Mouse (Mus musculus) intestine, embryonic 16.5 days (tissue): Measurements from ENCODE around the gene S100a3. TPM values are rescaled to one million over a fixed set of nuclear protein-coding genes. Genes with fewer than 3 reads are reported as not detected.
A peak's percentile ranks its signal among the peaks of the same experiment; 100 is the strongest.

Experiments used
- ATAC-seq: fragments of 200-750 bp; cut with Nextera tagmentation; 2 replicates; pipeline ENCODE4 v1.8.0; 2017; ENCODE audit warnings: moderate TSS enrichment, moderate library complexity
- H3K27ac ChIP-seq: fragments of 300-500 bp; sonication (generic); 2 replicates; pipeline ENCODE4 v1.5.1; 2014; ENCODE audit warnings: mild to moderate bottlenecking, low read length
- H3K27me3 ChIP-seq: fragments of 300-500 bp; sonication (generic); replicated peaks from 2 replicates; pipeline ENCODE4 v1.6.1; 2014; ENCODE audit warnings: low read length, control low read depth, mixed read lengths; ENCODE audit not compliant: control insufficient read depth, insufficient read depth
- H3K36me3 ChIP-seq: fragments of 300-500 bp; sonication (generic); 2 replicates; pipeline ENCODE4 v1.6.1; 2014; ENCODE audit warnings: low read length, control low read depth; ENCODE audit not compliant: control insufficient read depth, insufficient read depth
- H3K4me1 ChIP-seq: fragments of 300-500 bp; sonication (generic); 2 replicates; pipeline ENCODE4 v1.6.1; 2014; ENCODE audit warnings: low read length, control low read depth, mixed read lengths; ENCODE audit not compliant: control insufficient read depth, insufficient read depth
- H3K4me2 ChIP-seq: fragments of 300-500 bp; sonication (generic); 2 replicates; pipeline ENCODE4 v1.6.1; 2014; ENCODE audit warnings: low read depth, low read length, control low read depth
- H3K4me3 ChIP-seq: fragments of 300-500 bp; sonication (generic); 2 replicates; pipeline ENCODE4 v1.5.1; 2014; ENCODE audit warnings: mild to moderate bottlenecking, low read length
- H3K9ac ChIP-seq: fragments of 300-500 bp; sonication (generic); 2 replicates; pipeline ENCODE4 v1.6.1; 2014; ENCODE audit warnings: low read depth, low read length
- H3K9me3 ChIP-seq: fragments of 300-500 bp; sonication (generic); 2 replicates; pipeline ENCODE4 v1.6.1; 2016; ENCODE audit warnings: low read length, control low read depth; ENCODE audit not compliant: control insufficient read depth
- WGBS: fragments of 180-500 bp; shearing (Covaris S2); extraction: QIAGEN DNeasy Blood & Tissue Kit; methylation state at CpG from one replicate; pipeline ENCODE4 v1.1.7; 2014; 5-methylcytosine and 5-hydroxymethylcytosine counted together
- polyA plus RNA-seq: library from polyadenylated mRNA; unstranded; fragments of >200 nt; fragmentation: Nextera tagmentation; extraction: Ambion mirVana; gene quantifications from 2 replicates; pipeline ENCODE4 v1.2.1, GENCODE M21; 2015

Gene S100a3
- polyA plus RNA-seq, 1 experiment from 2014 or later, result 0.29 TPM

DNA sequence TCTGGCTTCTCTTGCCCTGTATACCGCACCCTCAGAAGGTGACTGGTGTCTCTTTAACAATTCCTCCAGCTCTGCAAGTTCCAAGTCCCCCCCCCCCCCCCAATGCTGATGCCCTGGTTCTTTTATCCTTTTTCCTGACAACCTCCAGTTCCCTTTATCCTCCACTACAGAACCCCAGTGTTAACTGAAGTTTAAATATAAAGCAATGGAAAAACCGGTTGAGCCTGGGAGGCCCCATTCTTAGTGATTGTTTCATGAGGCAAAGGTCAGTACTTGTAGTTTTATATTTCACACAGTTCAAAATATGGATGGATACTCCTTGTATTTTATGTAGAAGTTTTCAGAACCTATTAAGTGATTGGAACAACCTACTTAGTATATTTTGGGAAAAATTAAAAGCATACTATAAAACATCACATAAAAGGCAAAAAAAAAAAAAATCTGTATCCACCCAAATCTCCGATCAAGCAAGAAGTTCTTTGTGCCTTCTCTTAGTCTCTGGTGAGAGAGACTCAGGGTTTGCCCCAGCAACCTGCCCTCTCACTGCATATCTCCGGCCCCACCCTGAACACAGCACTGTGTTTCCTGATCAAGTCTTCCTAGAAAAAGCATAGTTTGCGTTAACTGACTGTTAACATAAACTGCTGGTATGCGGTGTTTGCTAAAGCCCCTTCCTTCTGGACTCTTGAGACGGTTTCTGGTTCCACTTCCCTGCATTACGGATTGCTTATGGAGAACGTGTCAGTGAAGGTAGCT lies 66.1 kb downstream of the S100a3 start:
- Histone ChIP-seq H3K9me3 (no peaks in the 10 kb centered on the region), H3K4me2 (peak overlapping the region; percentile 37), H3K36me3 (no peaks in the 10 kb centered on the region), H3K27me3 (no peaks in the 10 kb centered on the region), H3K27ac (peak overlapping the region; percentile 97), H3K4me1 (peaks cover 23% of the 10 kb centered on the region), H3K9ac (peak overlapping the region; percentile 29; the same call in 1 of the 2 replicates), H3K4me3 (peak overlapping the region; percentile 18)
- 36% methylated on average over 9 of the region's 9 CpGs for WGBS
- peak; percentile 90 for ATAC-seq

GRCm38 (mm10) chr3:90627366-90627765 lies 67.0 kb downstream of the S100a3 start:
- peak overlapping the region; percentile 18 for H3K4me3 ChIP-seq
- H3K4me1 ChIP-seq, result peaks cover 20% of the 10 kb centered on the region
- H3K4me2 ChIP-seq, result peak overlapping the region; percentile 29
- peak overlapping the region; percentile 26; the same call in 1 of the 2 replicates for H3K9ac ChIP-seq
- ATAC-seq, result no peak
- peak overlapping the region; percentile 90 for H3K27ac ChIP-seq
- no peaks in the 10 kb centered on the region for H3K9me3 ChIP-seq
- H3K36me3 ChIP-seq, result no peaks in the 10 kb centered on the region
- 88% methylated on average over 5 of the region's 5 CpGs for WGBS
- no peaks in the 10 kb centered on the region for H3K27me3 ChIP-seq

- Histone ChIP-seq H3K27me3 (no peaks in the 10 kb centered on the region), H3K27ac (peak overlapping the region; percentile 90; the same call in 1 of the 2 replicates)
- peak; percentile 56 for ATAC-seq
These were observed 67.4 kb downstream of the S100a3 start for GRCm38 (mm10) chr3:90627807-90628206.

GRCm38 (mm10) chr3:90629298-90629697 lies 68.9 kb downstream of the S100a3 start:
- H3K9ac ChIP-seq, result no peak overlapping the region
- no peaks in the 10 kb centered on the region for H3K36me3 ChIP-seq
- H3K27me3 ChIP-seq, result no peaks in the 10 kb centered on the region
- no peak for ATAC-seq
- no peak overlapping the region for H3K4me2 ChIP-seq
- 86% methylated on average over 2 of the region's 2 CpGs for WGBS
- H3K9me3 ChIP-seq, result no peaks in the 10 kb centered on the region
- H3K27ac ChIP-seq, result no peak overlapping the region
- H3K4me1 ChIP-seq, result peaks cover 6% of the 10 kb centered on the region
- H3K4me3 ChIP-seq, result no peak overlapping the region

More at GRCm38 (mm10) chr3:90627807-90628206, 67.4 kb downstream of the S100a3 start:
- Histone ChIP-seq H3K9ac (no peak overlapping the region), H3K9me3 (no peaks in the 10 kb centered on the region), H3K4me2 (0 out of 2 replicates have a peak overlapping the region, but pooled peaks have one; percentile 29), H3K36me3 (no peaks in the 10 kb centered on the region), H3K4me3 (no peak overlapping the region), H3K4me1 (peaks cover 20% of the 10 kb centered on the region)
- WGBS, result 53% methylated on average over 4 of the region's 4 CpGs

DNA sequence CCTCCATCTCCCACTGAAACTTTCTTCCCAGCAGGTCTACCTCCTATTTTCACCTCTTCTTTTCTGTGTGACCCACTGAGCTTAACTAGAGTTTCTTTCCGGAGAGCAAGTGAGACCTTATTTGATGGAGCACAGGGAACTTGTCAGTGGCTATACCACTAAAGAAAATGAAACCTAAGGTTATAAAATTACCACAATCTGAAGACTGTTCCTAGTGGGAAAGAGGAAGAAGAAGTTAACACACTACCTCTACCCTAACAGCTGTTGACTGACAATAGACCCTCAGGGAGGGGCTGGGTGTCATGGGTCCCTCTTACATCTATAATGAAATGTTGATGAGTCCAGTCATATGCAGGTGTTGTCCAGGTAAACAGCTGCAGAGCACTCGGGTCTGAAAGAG lies 71.6 kb downstream of the S100a3 start:
- Histone ChIP-seq H3K9me3 (no peaks in the 10 kb centered on the region), H3K27me3 (no peaks in the 10 kb centered on the region), H3K4me3 (no peak overlapping the region), H3K4me2 (no peak overlapping the region), H3K27ac (no peak overlapping the region), H3K36me3 (no peaks in the 10 kb centered on the region), H3K4me1 (no peaks in the 10 kb centered on the region), H3K9ac (no peak overlapping the region)
- WGBS, result 84% methylated on average over 2 of the region's 2 CpGs
- no peak for ATAC-seq

DNA sequence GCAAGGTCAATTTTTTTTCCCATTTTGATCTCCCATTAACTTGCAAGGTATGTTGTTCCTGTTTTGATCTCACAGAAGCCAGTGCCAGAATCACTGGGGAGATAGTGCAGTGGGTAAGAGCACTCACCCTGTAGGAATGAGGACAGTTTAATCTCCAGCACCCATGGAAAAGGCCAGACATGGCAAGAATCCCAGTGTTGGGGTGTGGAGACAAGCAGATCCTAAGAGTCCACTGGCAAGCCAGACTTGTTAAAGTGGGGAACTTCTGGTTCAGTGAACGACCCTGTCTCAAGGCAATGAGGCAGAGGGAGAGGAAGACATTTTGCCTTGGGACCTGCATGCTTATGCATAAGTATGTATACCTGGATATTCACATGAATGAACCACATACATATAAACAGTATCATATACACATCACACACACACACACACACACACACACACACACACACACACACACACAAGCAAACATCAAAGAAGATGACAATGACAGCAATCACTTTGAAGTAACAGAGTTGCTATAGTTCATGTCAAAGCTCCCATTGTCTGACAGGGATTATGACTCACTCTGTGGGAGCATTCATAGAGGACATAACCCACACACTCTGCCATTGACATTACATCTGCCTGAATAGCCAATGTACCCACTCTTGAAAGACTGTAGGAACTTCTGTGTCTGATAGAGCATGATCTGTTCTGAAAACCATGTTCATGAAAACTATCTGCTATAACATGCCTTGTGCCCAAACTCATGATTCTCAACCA lies 78.3 kb downstream of the S100a3 start:
- no peaks in the 10 kb centered on the region for H3K27me3 ChIP-seq
- H3K4me3 ChIP-seq, result no peak overlapping the region
- no peak for ATAC-seq
- H3K36me3 ChIP-seq, result no peaks in the 10 kb centered on the region
- H3K27ac ChIP-seq, result no peak overlapping the region
- no peaks in the 10 kb centered on the region for H3K4me1 ChIP-seq
- H3K9ac ChIP-seq, result no peak overlapping the region
- H3K9me3 ChIP-seq, result no peaks in the 10 kb centered on the region
- 72% methylated on average over 1 of the region's 1 CpGs for WGBS
- H3K4me2 ChIP-seq, result no peak overlapping the region

DNA sequence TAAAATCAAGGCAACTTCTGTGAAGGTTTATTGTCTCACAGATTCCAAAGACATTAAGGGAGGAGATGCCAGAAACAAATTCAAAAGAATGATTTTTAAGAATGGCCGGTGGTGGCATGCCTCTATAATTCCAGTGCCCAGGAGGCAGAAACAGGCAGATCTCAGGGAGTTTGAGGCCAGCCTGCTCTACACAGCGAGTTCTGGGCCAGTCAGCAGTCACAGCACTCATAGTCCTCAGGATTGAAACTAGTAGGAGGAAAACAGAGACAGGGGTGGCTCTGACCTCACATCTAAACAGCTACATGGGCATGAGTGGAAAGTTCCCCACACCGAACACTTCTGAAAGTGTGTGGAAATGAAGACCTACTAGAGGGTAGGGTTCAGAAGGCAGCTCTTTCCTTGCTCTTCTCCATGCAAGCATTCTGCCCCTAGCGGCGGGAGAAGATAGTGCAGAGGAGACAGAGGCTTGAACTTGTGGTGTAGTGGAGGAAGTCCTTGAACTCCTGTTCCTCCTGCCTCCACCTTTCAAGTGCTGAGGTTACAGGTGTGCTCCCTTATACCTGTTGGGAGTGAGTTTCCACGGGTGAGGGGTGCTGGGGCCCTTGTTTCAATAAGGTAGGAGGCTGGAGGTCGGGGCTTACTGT lies 79.3 kb downstream of the S100a3 start:
- Histone ChIP-seq H3K4me1 (no peaks in the 10 kb centered on the region), H3K4me2 (no peak overlapping the region), H3K9me3 (no peaks in the 10 kb centered on the region), H3K27ac (no peak overlapping the region), H3K27me3 (no peaks in the 10 kb centered on the region), H3K9ac (no peak overlapping the region), H3K36me3 (no peaks in the 10 kb centered on the region), H3K4me3 (no peak overlapping the region)
- ATAC-seq, result no peak
- WGBS, result 50% methylated on average over 7 of the region's 7 CpGs

- no peak overlapping the region for H3K4me3 ChIP-seq
- no peak overlapping the region for H3K4me2 ChIP-seq
- H3K9me3 ChIP-seq, result no peaks in the 10 kb centered on the region
- H3K4me1 ChIP-seq, result no peaks in the 10 kb centered on the region
- H3K27ac ChIP-seq, result no peak overlapping the region
- WGBS, result 79% methylated on average over 7 of the region's 7 CpGs
- no peak for ATAC-seq
- no peaks in the 10 kb centered on the region for H3K36me3 ChIP-seq
- no peaks in the 10 kb centered on the region for H3K27me3 ChIP-seq
- H3K9ac ChIP-seq, result no peak overlapping the region
These were observed 80.6 kb downstream of the S100a3 start for GRCm38 (mm10) chr3:90640981-90641380.

- Histone ChIP-seq H3K27ac (no peak overlapping the region), H3K4me3 (no peak overlapping the region), H3K9ac (no peak overlapping the region), H3K27me3 (no peaks in the 10 kb centered on the region), H3K9me3 (no peaks in the 10 kb centered on the region), H3K4me1 (no peaks in the 10 kb centered on the region), H3K36me3 (no peaks in the 10 kb centered on the region), H3K4me2 (no peak overlapping the region)
- ATAC-seq, result no peak
- 45% methylated on average over 3 of the region's 3 CpGs for WGBS
These were observed 83.8 kb downstream of the S100a3 start for GRCm38 (mm10) chr3:90644220-90644619.
